Mouse (Mus musculus) monocyte, adult 5-6 weeks (primary cell): ENCODE data around the gene Cbr1. TPM values are rescaled to one million over a fixed set of nuclear protein-coding genes. Genes with fewer than 3 reads are reported as not detected.

ENCODE experiments used
- ATAC-seq: fragments of 153-309, 156-312 bp; replicated peaks from 2 replicates; pipeline ENCODE4 v1.8.0; 2017; ENCODE audit warnings: mild to moderate bottlenecking; ENCODE audit not compliant: low TSS enrichment, insufficient number of reproducible peaks, severe bottlenecking, poor library complexity, low FRiP score
- total RNA-seq: library from RNA; stranded (forward); fragments of 200-1000, 200-491, 200-594 nt; gene quantifications from 3 replicates; pipeline ENCODE4 v1.2.3, GENCODE M21; 2017

Gene Cbr1
- total RNA-seq, 1 experiment from 2014 or later: 13.6 TPM

- ATAC-seq: no peak
Observed at GRCm38 (mm10) chr16:93648441-93649183, 43.0 kb downstream of the Cbr1 start.

Other genes with a start within 250 kb of the Cbr1 start
- gene Setd4, start 1.8 kb upstream of the Cbr1 start, total RNA-seq: 10.7 to 13.7 TPM (median 13.0 TPM) in 3 replicates
- gene Gm5678, start 22.2 kb downstream of the Cbr1 start, total RNA-seq: not detected in 3 replicates
- 0.53 to 1.1 TPM (median 0.87 TPM) in 3 replicates for gene Cbr3, start 77.4 kb downstream of the Cbr1 start, total RNA-seq
- 15.1 to 33.2 TPM (median 15.3 TPM) in 3 replicates for gene Dop1b, start 106.1 kb downstream of the Cbr1 start, total RNA-seq
- 205 to 285 TPM (median 241 TPM) in 3 replicates for gene Morc3, start 226.3 kb downstream of the Cbr1 start, total RNA-seq